Mouse (Mus musculus): ENCODE measurements around the gene Bcl11b.

DNA sequence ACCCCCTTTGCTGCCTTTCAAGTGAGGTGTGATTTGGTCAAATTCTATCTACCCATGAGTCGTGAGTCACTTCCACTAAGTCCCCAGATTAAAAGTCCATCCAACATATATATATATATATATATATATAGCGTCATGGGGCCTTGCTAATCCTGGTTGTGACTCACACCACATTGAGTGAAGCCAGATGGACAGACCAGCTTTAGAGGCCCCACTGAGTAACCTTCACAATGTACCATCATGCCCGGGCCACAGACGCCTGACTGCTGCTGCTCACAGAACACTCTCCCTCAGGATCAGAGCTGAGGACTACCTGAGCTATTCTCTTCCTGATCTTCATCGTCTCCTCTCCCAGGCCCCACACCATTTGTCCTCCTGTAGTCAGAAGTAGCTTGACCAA is 115.4 kb downstream of the Bcl11b start:
- TF ChIP-seq POLR2A (IDR thresholded peaks at IDR 0.05; ENCODE audit: insufficient read depth, low read depth, low read length) (no peak), CTCF (IDR thresholded peaks at IDR 0.05) (no peak)
